8 mouse cellular contexts compared by ENCODE assay signal in the genomic region with DNA sequence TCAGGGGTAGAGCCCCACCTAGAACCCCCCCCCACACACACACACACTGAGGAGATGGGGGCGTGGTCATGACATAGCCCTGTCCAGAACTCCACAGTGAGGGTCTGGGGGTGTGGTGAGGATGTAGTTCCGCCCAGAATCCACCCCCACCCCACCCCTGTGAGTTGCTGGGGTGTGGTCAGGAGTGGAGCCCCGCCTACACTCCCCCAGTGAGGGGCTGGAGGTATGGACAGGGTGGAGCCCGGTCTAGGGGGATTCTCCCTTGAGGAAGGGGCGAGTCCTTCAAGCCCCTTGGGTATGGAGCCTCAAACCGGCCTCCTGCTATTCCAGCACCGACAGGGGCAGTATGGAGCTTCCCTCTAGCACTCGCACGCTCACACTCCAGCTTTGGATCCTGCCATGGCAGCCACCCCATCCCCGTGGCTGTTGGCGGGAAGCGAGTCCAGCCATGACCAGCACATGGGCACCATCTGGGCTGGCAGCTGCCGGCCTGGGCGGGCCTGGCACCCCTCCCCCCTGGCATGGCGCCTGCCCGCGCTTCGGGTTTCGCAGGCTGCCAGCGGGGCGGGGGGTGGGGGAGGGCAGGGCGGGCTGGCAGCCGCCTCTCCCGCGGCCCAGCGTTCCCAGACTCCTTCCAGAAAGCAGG. TPM values are rescaled to one million over a fixed set of nuclear protein-coding genes. Genes with fewer than 3 reads are reported as not detected.
DNase-seq lines count a peak whose midpoint lies in the region; ATAC-seq and TF ChIP-seq lines count a peak whose summit lies in the region.
"Had no signal": no experiment of that assay in that cellular context is flagged by ENCODE, and none has a peak within 500 bp of the region (broad histone marks: within the 10 kb centered on the region; RNA-seq: fewer than 3 reads in every experiment).

No protein-coding gene starts in this region.

- H3K9ac ChIP-seq in embryonic facial prominence, embryonic 14.5 days (ENCODE audit: low read depth, low read length), result peak overlapping the region; percentile 63
- H3K9ac ChIP-seq in limb, embryonic 11.5 days (ENCODE audit: low read length), result peak overlapping the region; percentile 52
- peak overlapping the region; percentile 62 for H3K9ac ChIP-seq in midbrain, embryonic 12.5 days (replicated peaks)

- peak overlapping the region; percentile 24 for H3K4me3 ChIP-seq in embryonic facial prominence, embryonic 14.5 days (ENCODE audit: low read depth, low read length)
- peak overlapping the region; percentile 28 for H3K4me3 ChIP-seq in limb, embryonic 11.5 days (ENCODE audit: low read depth, low read length)
- H3K4me3 ChIP-seq in midbrain, embryonic 12.5 days, result peak overlapping the region; percentile 37
- peak overlapping the region; percentile 47 for H3K4me3 ChIP-seq in small intestine, adult 2 months (ENCODE audit: low read depth, low read length)

- 0% methylated on average over 7 of the region's 26 CpGs for whole genome bisulfite sequencing in embryonic facial prominence, embryonic 14.5 days
- 2% methylated on average over 18 of the region's 26 CpGs for WGBS in limb, embryonic 11.5 days
- 1% methylated on average over 23 of the region's 26 CpGs for WGBS in midbrain, embryonic 12.5 days
- WGBS in small intestine, adult 2 months, result 6% methylated on average over 25 of the region's 26 CpGs

- H3K27ac ChIP-seq in embryonic facial prominence, embryonic 14.5 days (replicated peaks; ENCODE audit: low read depth, low read length), result peak overlapping the region; percentile 93
- peak overlapping the region; percentile 30; the same call in 1 of the 2 replicates for H3K27ac ChIP-seq in limb, embryonic 11.5 days (replicated peaks; ENCODE audit: low read depth, low read length)
- H3K27ac ChIP-seq in midbrain, embryonic 12.5 days (replicated peaks), result 0 out of 2 replicates have a peak overlapping the region, but pooled peaks have one; percentile 32
- peak overlapping the region; percentile 20 for H3K27ac ChIP-seq in small intestine, adult 2 months (ENCODE audit: insufficient read depth, low read depth, low read length)
- H3K27ac ChIP-seq: macrophage had no signal

- DNase-seq in brain, embryonic 14.5 days (ENCODE audit: low read depth), result peak; percentile 94
- peak; percentile 96 for DNase-seq in embryonic facial prominence, embryonic 14.5 days (ENCODE audit: low spot score)
- DNase-seq in heart, adult 18-20 months, result peak; percentile 88 to 91
- DNase-seq in kidney, adult 11 months, result peak; percentile 92
- DNase-seq in limb, embryonic 11.5 days (ENCODE audit: low spot score), result peak; percentile 83

- H3K9me3 ChIP-seq in embryonic facial prominence, embryonic 14.5 days (ENCODE audit: control insufficient read depth, low read length), result no peaks in the 10 kb centered on the region
- no peaks in the 10 kb centered on the region for H3K9me3 ChIP-seq in limb, embryonic 11.5 days (ENCODE audit: control insufficient read depth, low read length)
- no peaks in the 10 kb centered on the region for H3K9me3 ChIP-seq in midbrain, embryonic 12.5 days

- H3K4me2 ChIP-seq in embryonic facial prominence, embryonic 14.5 days (ENCODE audit: low read depth, low read length), result peak overlapping the region; percentile 56
- H3K4me2 ChIP-seq in limb, embryonic 11.5 days (ENCODE audit: low read depth, severe bottlenecking), result peak overlapping the region; percentile 72
- peak overlapping the region; percentile 65 for H3K4me2 ChIP-seq in midbrain, embryonic 12.5 days (replicated peaks)

- no peak for TF ChIP-seq POLR2A in brain, embryonic 14.5 days (IDR thresholded peaks at IDR 0.05; ENCODE audit: borderline replicate concordance, extremely low read depth, insufficient read depth, insufficient read length, poor library complexity, severe bottlenecking)
- TF ChIP-seq POLR2A in small intestine, adult 2 months (IDR thresholded peaks at IDR 0.05; ENCODE audit: low read depth, low read length), result no peak

- peak; percentile 62 for TF ChIP-seq CTCF in brain, embryonic 14.5 days (IDR thresholded peaks at IDR 0.05; ENCODE audit: borderline replicate concordance, extremely low read depth, insufficient read depth, insufficient read length)
- peak; percentile 38; the same call in 1 of the 2 replicates for TF ChIP-seq CTCF in small intestine, adult 2 months (IDR thresholded peaks at IDR 0.05; ENCODE audit: extremely low read depth, insufficient read length, insufficient replicate concordance, low read depth, low read length)

- H3K36me3 ChIP-seq in embryonic facial prominence, embryonic 14.5 days (ENCODE audit: control insufficient read depth, insufficient read depth, low read length), result peaks cover 45% of the 10 kb centered on the region
- H3K36me3 ChIP-seq in limb, embryonic 11.5 days (ENCODE audit: control insufficient read depth, insufficient read depth, low read length), result no peaks in the 10 kb centered on the region
- H3K36me3 ChIP-seq in midbrain, embryonic 12.5 days, result 0 out of 2 replicates have a peak, but pooled peaks cover 5% of the 10 kb centered on the region
- no peaks in the 10 kb centered on the region; the same call in 1 of the 2 replicates for H3K36me3 ChIP-seq in small intestine, adult 2 months (ENCODE audit: control insufficient read depth, insufficient read depth, low read length)

- no peaks in the 10 kb centered on the region for H3K27me3 ChIP-seq in embryonic facial prominence, embryonic 14.5 days (replicated peaks; ENCODE audit: control insufficient read depth, insufficient read depth, low read length)
- no peaks in the 10 kb centered on the region for H3K27me3 ChIP-seq in limb, embryonic 11.5 days (ENCODE audit: control insufficient read depth, insufficient read depth, low read length)
- H3K27me3 ChIP-seq in midbrain, embryonic 12.5 days, result peaks cover 29% of the 10 kb centered on the region
- H3K27me3 ChIP-seq in small intestine, adult 2 months (ENCODE audit: control insufficient read depth, insufficient read depth, low read length), result no peaks in the 10 kb centered on the region

- peaks cover 54% of the 10 kb centered on the region for H3K4me1 ChIP-seq in embryonic facial prominence, embryonic 14.5 days (ENCODE audit: control insufficient read depth, insufficient read depth, low read length)
- peaks cover 49% of the 10 kb centered on the region for H3K4me1 ChIP-seq in limb, embryonic 11.5 days (ENCODE audit: control insufficient read depth, insufficient read depth, low read length)
- H3K4me1 ChIP-seq in midbrain, embryonic 12.5 days, result peaks cover 69% of the 10 kb centered on the region
- H3K4me1 ChIP-seq in small intestine, adult 2 months (ENCODE audit: control insufficient read depth, insufficient read depth, insufficient read length, low read length), result peaks cover 59% of the 10 kb centered on the region

- ATAC-seq in embryonic facial prominence, embryonic 14.5 days (ENCODE audit: low read depth), result peak; percentile 84
- peak; percentile 70 for ATAC-seq in limb, embryonic 11.5 days (ENCODE audit: insufficient number of reproducible peaks, low FRiP score, low TSS enrichment, low read depth)
- peak; percentile 65 for ATAC-seq in midbrain, embryonic 12.5 days (ENCODE audit: low FRiP score, low read depth)

RNA-seq across cellular contexts. Expression of gene Smim24, which starts 23.9 kb away (rescaled TPM):
- 3.0 and 4.2 TPM in 2 replicates for polyA plus RNA-seq in brain, embryonic 14.5 days (2012; rRNA removed)
- 3.9 and 4.1 TPM in 2 replicates for polyA plus RNA-seq in embryonic facial prominence, embryonic 14.5 days (2014; fragmentation: Nextera tagmentation; extraction: Ambion mirVana)
- 1 to 10 TPM; 1.9 to 2.2 TPM for total RNA-seq in heart, adult 18-20 months (2021)
- 3.4 and 3.5 TPM in 2 replicates for polyA plus RNA-seq in limb, embryonic 11.5 days (2014; fragmentation: Nextera tagmentation; extraction: Ambion mirVana)
- polyA plus RNA-seq in midbrain, embryonic 12.5 days (2016; fragmentation: Nextera tagmentation; extraction: Ambion mirVana), result 2.1 and 2.8 TPM in 2 replicates
- polyA plus RNA-seq in small intestine, adult 2 months (2012; rRNA removed), result 2,702 and 6,898 TPM in 2 replicates

RNA-seq across cellular contexts. Expression of gene Gm48552, which starts 27.9 kb away (rescaled TPM):
- 8.7 and 9.4 TPM in 2 replicates for polyA plus RNA-seq in brain, embryonic 14.5 days (2012; rRNA removed)
- 0.77 and 0.88 TPM in 2 replicates for polyA plus RNA-seq in embryonic facial prominence, embryonic 14.5 days (2014; fragmentation: Nextera tagmentation; extraction: Ambion mirVana)
- total RNA-seq in heart, adult 18-20 months (2021), result under 1 TPM in 1 of 2 experiments, not detected in 1; 0.51 TPM
- 0.40 and 1.0 TPM in 2 replicates for polyA plus RNA-seq in limb, embryonic 11.5 days (2014; fragmentation: Nextera tagmentation; extraction: Ambion mirVana)
- polyA plus RNA-seq in midbrain, embryonic 12.5 days (2016; fragmentation: Nextera tagmentation; extraction: Ambion mirVana), result 0.50 and 2.3 TPM in 2 replicates
- polyA plus RNA-seq in small intestine, adult 2 months (2012; rRNA removed), result 2.9 and 5.0 TPM in 2 replicates

RNA-seq across cellular contexts. Expression of gene Gm48551, which starts 32.4 kb away (rescaled TPM):
- 6.8 and 9.6 TPM in 2 replicates for polyA plus RNA-seq in brain, embryonic 14.5 days (2012; rRNA removed)
- 2.4 and 2.6 TPM in 2 replicates for polyA plus RNA-seq in embryonic facial prominence, embryonic 14.5 days (2014; fragmentation: Nextera tagmentation; extraction: Ambion mirVana)
- 1 to 10 TPM in 1 of 2 experiments, under 1 TPM in 1; 0.65 to 2.3 TPM for total RNA-seq in heart, adult 18-20 months (2021)
- 2.1 and 2.8 TPM in 2 replicates for polyA plus RNA-seq in limb, embryonic 11.5 days (2014; fragmentation: Nextera tagmentation; extraction: Ambion mirVana)
- polyA plus RNA-seq in midbrain, embryonic 12.5 days (2016; fragmentation: Nextera tagmentation; extraction: Ambion mirVana), result 4.2 and 5.5 TPM in 2 replicates
- 1.8 and 4.8 TPM in 2 replicates for polyA plus RNA-seq in small intestine, adult 2 months (2012; rRNA removed)

RNA-seq across cellular contexts. Expression of gene Dohh, which starts 32.5 kb away (rescaled TPM):
- 64.0 and 67.4 TPM in 2 replicates for polyA plus RNA-seq in brain, embryonic 14.5 days (2012; rRNA removed)
- 61.4 and 67.1 TPM in 2 replicates for polyA plus RNA-seq in embryonic facial prominence, embryonic 14.5 days (2014; fragmentation: Nextera tagmentation; extraction: Ambion mirVana)
- 10 to 100 TPM; 49.9 to 59.6 TPM for total RNA-seq in heart, adult 18-20 months (2021)
- polyA plus RNA-seq in limb, embryonic 11.5 days (2014; fragmentation: Nextera tagmentation; extraction: Ambion mirVana), result 53.7 and 55.7 TPM in 2 replicates
- polyA plus RNA-seq in midbrain, embryonic 12.5 days (2016; fragmentation: Nextera tagmentation; extraction: Ambion mirVana), result 63.5 and 67.2 TPM in 2 replicates
- polyA plus RNA-seq in small intestine, adult 2 months (2012; rRNA removed), result 86.8 and 113 TPM in 2 replicates

RNA-seq across cellular contexts. Expression of gene Fzr1, which starts 38.4 kb away (rescaled TPM):
- polyA plus RNA-seq in brain, embryonic 14.5 days (2012; rRNA removed), result 154 and 184 TPM in 2 replicates
- 69.5 and 90.1 TPM in 2 replicates for polyA plus RNA-seq in embryonic facial prominence, embryonic 14.5 days (2014; fragmentation: Nextera tagmentation; extraction: Ambion mirVana)
- total RNA-seq in heart, adult 18-20 months (2021), result 10 to 100 TPM; 27.6 to 35.6 TPM
- polyA plus RNA-seq in limb, embryonic 11.5 days (2014; fragmentation: Nextera tagmentation; extraction: Ambion mirVana), result 107 and 119 TPM in 2 replicates
- polyA plus RNA-seq in midbrain, embryonic 12.5 days (2016; fragmentation: Nextera tagmentation; extraction: Ambion mirVana), result 135 and 139 TPM in 2 replicates
- 70.5 and 132 TPM in 2 replicates for polyA plus RNA-seq in small intestine, adult 2 months (2012; rRNA removed)

Comparison
In these comparisons a context has a peak if more than half of its experiments do, and no peak if none do; other contexts are left out.
1. Peak in every context shown above with its lines: DNase-seq, ATAC-seq, H3K4me3 ChIP-seq and H3K27ac ChIP-seq.
2. H3K27ac ChIP-seq: peak in every context shown above with its lines; median percentile 93 in embryonic facial prominence, embryonic 14.5 days; 32 in midbrain, embryonic 12.5 days; 30 in limb, embryonic 11.5 days; 20 in small intestine, adult 2 months.
3. RNA of gene Smim24, which starts 23.9 kb away (polyA plus RNA-seq): 2,702 to 6,898 TPM in small intestine, adult 2 months; 3.9 to 4.1 TPM in embryonic facial prominence, embryonic 14.5 days, 3.4 to 3.5 TPM in limb, embryonic 11.5 days, 3.0 to 4.2 TPM in brain, embryonic 14.5 days and 2.1 to 2.8 TPM in midbrain, embryonic 12.5 days; every median in the first group is over 100 times any median in the second.